Comparison of ENCODE assay signal across 9 mouse cellular contexts in genomic region chr17:25751446-25751845, GRCm38 (mm10). TPM values are rescaled to one million over a fixed set of nuclear protein-coding genes. Genes with fewer than 3 reads are reported as not detected.
DNase-seq lines count a peak whose midpoint lies in the region; TF ChIP-seq lines count a peak whose summit lies in the region.
"Had no signal": no experiment of that assay in that cellular context is flagged by ENCODE, and none has a peak within 500 bp of the region (broad histone marks: within the 10 kb centered on the region; RNA-seq: fewer than 3 reads in every experiment).

No protein-coding gene starts in this region.

- no peaks in the 10 kb centered on the region for H3K36me3 ChIP-seq in kidney, adult 2 months (ENCODE audit: control insufficient read depth, insufficient read depth, low read length)
- H3K36me3 ChIP-seq in thymus, adult 2 months (ENCODE audit: control insufficient read depth, insufficient read depth, low read length) = no peaks in the 10 kb centered on the region
- H3K36me3 ChIP-seq: neural tube, embryonic 12.5 days had no signal

- DNase-seq in kidney, adult 2 months = peak; percentile 36
- DNase-seq in kidney, adult 11 months = no peak
- DNase-seq in 3134 (ENCODE audit: extremely low read depth, insufficient read length, low spot score) (peak; percentile 75), 3T3-L1 (ENCODE audit: low read depth, low spot score) (peak; percentile 83)
- peak; percentile 59 for DNase-seq in kidney, postnatal 14 days
- DNase-seq in thymus, adult 2 months = no peak
- DNase-seq in natural killer cell, adult 2 months (ENCODE audit: low spot score in 2 of 2) = no peak
- DNase-seq in layer of hippocampus, adult 11-12 months (ENCODE audit: low spot score) = no peak

- H3K27ac ChIP-seq in kidney, adult 2 months (ENCODE audit: insufficient read depth, low read depth, low read length) = no peak overlapping the region
- H3K27ac ChIP-seq in thymus, adult 2 months (ENCODE audit: control insufficient read depth, insufficient read depth, low read length) = no peak overlapping the region
- H3K27ac ChIP-seq: neural tube, embryonic 12.5 days had no signal

- TF ChIP-seq POLR2A in kidney, adult 2 months (IDR thresholded peaks at IDR 0.05; ENCODE audit: low read depth, low read length) = no peak
- TF ChIP-seq POLR2A in thymus, adult 2 months (IDR thresholded peaks at IDR 0.05; ENCODE audit: control insufficient read depth, extremely low read depth, insufficient read depth, low read length, poor library complexity) = no peak

- no peak overlapping the region for H3K4me3 ChIP-seq in kidney, adult 2 months (ENCODE audit: insufficient read depth, low read depth, low read length)
- H3K4me3 ChIP-seq in thymus, adult 2 months (ENCODE audit: control insufficient read depth, insufficient read depth, low read length) = no peak overlapping the region
- H3K4me3 ChIP-seq: neural tube, embryonic 12.5 days had no signal

- no peak for TF ChIP-seq CTCF in kidney, adult 2 months (conservative IDR thresholded peaks at IDR 0.05; ENCODE audit: insufficient read depth, insufficient read length, low read depth, low read length)
- no peak for TF ChIP-seq CTCF in thymus, adult 2 months (IDR thresholded peaks at IDR 0.05; ENCODE audit: borderline replicate concordance, control insufficient read depth, extremely low read depth, insufficient read depth, low read length, poor library complexity)

- 21% methylated on average over 5 of the region's 5 CpGs for WGBS in kidney, adult 2 months
- WGBS in thymus, adult 2 months = 42% methylated on average over 5 of the region's 5 CpGs

- H3K4me1 ChIP-seq in kidney, adult 2 months (ENCODE audit: control insufficient read depth, insufficient read depth, low read length) = no peaks in the 10 kb centered on the region
- H3K4me1 ChIP-seq in thymus, adult 2 months (replicated peaks; ENCODE audit: control insufficient read depth, insufficient read depth, low read length) = no peaks in the 10 kb centered on the region

- no peaks in the 10 kb centered on the region for H3K27me3 ChIP-seq in kidney, adult 2 months (replicated peaks; ENCODE audit: control insufficient read depth, insufficient read depth, low read length)
- no peaks in the 10 kb centered on the region for H3K27me3 ChIP-seq in thymus, adult 2 months (ENCODE audit: control insufficient read depth, insufficient read depth, low read length)
- H3K27me3 ChIP-seq: neural tube, embryonic 12.5 days had no signal

RNA-seq across cellular contexts. Expression of gene Msln, which starts 2.7 kb away (rescaled TPM):
- polyA plus RNA-seq in kidney, adult 2 months (2012; rRNA removed) = 3.3 and 3.9 TPM in 2 replicates
- 16.4 and 23.6 TPM in 2 replicates for polyA plus RNA-seq in thymus, adult 2 months (2012; rRNA removed)

RNA-seq across cellular contexts. Expression of gene Mslnl, which starts 15.6 kb away (rescaled TPM):
- 0.10 TPM in 1 of 2 replicates, not detected in the other for polyA plus RNA-seq in kidney, adult 2 months (2012; rRNA removed)
- polyA plus RNA-seq in thymus, adult 2 months (2012; rRNA removed) = 0.68 and 0.69 TPM in 2 replicates
- polyA plus RNA-seq: neural tube, embryonic 12.5 days had no signal

RNA-seq across cellular contexts. Expression of gene Narfl, which starts 22.1 kb away (rescaled TPM):
- polyA plus RNA-seq in kidney, adult 2 months (2012; rRNA removed) = 47.5 and 50.5 TPM in 2 replicates
- polyA plus RNA-seq in thymus, adult 2 months (2012; rRNA removed) = 29.1 and 33.5 TPM in 2 replicates

RNA-seq across cellular contexts. Expression of gene Rpusd1, which starts 24.0 kb away (rescaled TPM):
- polyA plus RNA-seq in kidney, adult 2 months (2012; rRNA removed) = 20.7 and 26.4 TPM in 2 replicates
- 68.6 and 69.2 TPM in 2 replicates for polyA plus RNA-seq in thymus, adult 2 months (2012; rRNA removed)

RNA-seq across cellular contexts. Expression of gene Chtf18, which starts 24.2 kb away (rescaled TPM):
- polyA plus RNA-seq in kidney, adult 2 months (2012; rRNA removed) = 0.75 and 1.5 TPM in 2 replicates
- 36.7 and 49.5 TPM in 2 replicates for polyA plus RNA-seq in thymus, adult 2 months (2012; rRNA removed)

Comparison
In these comparisons a context has a peak if more than half of its experiments do, and no peak if none do; other contexts are left out.
1. DNase-seq: peak in kidney, adult 2 months (single experiment), 3134 (single experiment), 3T3-L1 (single experiment) and kidney, postnatal 14 days (single experiment); none in kidney, adult 11 months (single experiment), thymus, adult 2 months (single experiment), natural killer cell, adult 2 months (0 of 2) and layer of hippocampus, adult 11-12 months (single experiment).